Mouse (Mus musculus) forebrain, embryonic 13.5 days (tissue): Measurements from ENCODE around the gene Barx2. TPM values are rescaled to one million over a fixed set of nuclear protein-coding genes. Genes with fewer than 3 reads are reported as not detected.

ENCODE experiments used
- ATAC-seq: fragments of 200-750 bp; cut with Nextera tagmentation; 2 replicates; pipeline ENCODE4 v1.8.0; 2017
- H3K27ac ChIP-seq: fragments of 300-500 bp; sonication (generic); 2 replicates; pipeline ENCODE4 v1.5.1; 2015; ENCODE audit warnings: inconsistent platforms, mild to moderate bottlenecking, moderate library complexity
- H3K27me3 ChIP-seq: fragments of 300-500 bp; sonication (generic); 2 replicates; pipeline ENCODE4 v1.6.1; 2015; ENCODE audit warnings: mild to moderate bottlenecking, inconsistent platforms
- H3K36me3 ChIP-seq: fragments of 300-500 bp; sonication (generic); 2 replicates; pipeline ENCODE4 v1.6.1; 2015; ENCODE audit warnings: mild to moderate bottlenecking, inconsistent platforms; ENCODE audit not compliant: poor library complexity, severe bottlenecking
- H3K4me1 ChIP-seq: fragments of 300-500 bp; sonication (generic); 2 replicates; pipeline ENCODE4 v1.6.1; 2015; ENCODE audit warnings: inconsistent platforms
- H3K4me2 ChIP-seq: fragments of 300-500 bp; sonication (generic); 2 replicates; pipeline ENCODE4 v1.6.1; 2015; ENCODE audit warnings: inconsistent platforms, mild to moderate bottlenecking, moderate library complexity
- H3K4me3 ChIP-seq: fragments of 300-500 bp; sonication (generic); 2 replicates; pipeline ENCODE4 v1.5.1; 2015; ENCODE audit warnings: mild to moderate bottlenecking, inconsistent platforms
- H3K9ac ChIP-seq: fragments of 300-500 bp; sonication (generic); 2 replicates; pipeline ENCODE4 v1.6.1; 2015; ENCODE audit warnings: mild to moderate bottlenecking, inconsistent platforms
- H3K9me3 ChIP-seq: fragments of 300-500 bp; sonication (generic); replicated peaks from 2 replicates; pipeline ENCODE4 v1.6.1; 2016; ENCODE audit warnings: inconsistent platforms
- WGBS: fragments of 180-500 bp; shearing (Covaris S2); methylation state at CpG from one replicate; pipeline ENCODE4 v1.1.7; 2015; 5-methylcytosine and 5-hydroxymethylcytosine counted together
- polyA plus RNA-seq: library from polyadenylated mRNA; unstranded; fragments of >200 nt; fragmentation: Nextera tagmentation; extraction: Ambion mirVana; gene quantifications from 2 replicates; pipeline ENCODE4 v1.2.1, GENCODE M21; 2015

The Barx2 gene
- polyA plus RNA-seq, 1 experiment from 2014 or later: not detected

- Histone ChIP-seq H3K4me2 (no peak overlapping the region), H3K4me3 (no peak overlapping the region), H3K27me3 (no peaks in the 10 kb centered on the region), H3K27ac (no peak overlapping the region), H3K9me3 (no peaks in the 10 kb centered on the region), H3K4me1 (no peaks in the 10 kb centered on the region), H3K36me3 (no peaks in the 10 kb centered on the region), H3K9ac (no peak overlapping the region)
- no peak for ATAC-seq
- WGBS: 91% methylated on average over 4 of the region's 4 CpGs
These were observed 62.6 kb downstream of the Barx2 start for GRCm38 (mm10) chr9:31850706-31851105.

GRCm38 (mm10) chr9:31849387-31849786, 63.9 kb downstream of the Barx2 start:
- ATAC-seq: no peak
- WGBS: 74% methylated on average over 7 of the region's 7 CpGs
- no peaks in the 10 kb centered on the region for H3K4me1 ChIP-seq
- no peak overlapping the region for H3K9ac ChIP-seq
- H3K27ac ChIP-seq: no peak overlapping the region
- no peak overlapping the region for H3K4me3 ChIP-seq
- H3K27me3 ChIP-seq: no peaks in the 10 kb centered on the region
- H3K36me3 ChIP-seq: no peaks in the 10 kb centered on the region
- no peaks in the 10 kb centered on the region for H3K9me3 ChIP-seq
- no peak overlapping the region for H3K4me2 ChIP-seq

GRCm38 (mm10) chr9:31844614-31845013, 68.6 kb downstream of the Barx2 start:
- no peak for ATAC-seq

GRCm38 (mm10) chr9:31841108-31841815, 72.0 kb downstream of the Barx2 start:
- Histone ChIP-seq H3K9ac (no peak overlapping the region), H3K4me1 (0 out of 2 replicates have a peak, but pooled peaks cover 4% of the 10 kb centered on the region), H3K9me3 (no peaks in the 10 kb centered on the region), H3K27ac (no peak overlapping the region), H3K36me3 (no peaks in the 10 kb centered on the region), H3K27me3 (no peaks in the 10 kb centered on the region), H3K4me3 (no peak overlapping the region), H3K4me2 (no peak overlapping the region)
- WGBS: 61% methylated on average over 10 of the region's 10 CpGs
- ATAC-seq: no peak

More at GRCm38 (mm10) chr9:31844614-31845013, 68.6 kb downstream of the Barx2 start:
- no peaks in the 10 kb centered on the region for H3K36me3 ChIP-seq
- H3K4me3 ChIP-seq: no peak overlapping the region
- no peaks in the 10 kb centered on the region for H3K9me3 ChIP-seq
- WGBS: 56% methylated on average over 5 of the region's 5 CpGs
- no peak overlapping the region for H3K9ac ChIP-seq
- no peak overlapping the region for H3K27ac ChIP-seq
- no peaks in the 10 kb centered on the region for H3K4me1 ChIP-seq
- H3K27me3 ChIP-seq: no peaks in the 10 kb centered on the region
- H3K4me2 ChIP-seq: no peak overlapping the region

- H3K4me3 ChIP-seq: no peak overlapping the region
- no peaks in the 10 kb centered on the region for H3K27me3 ChIP-seq
- H3K36me3 ChIP-seq: no peaks in the 10 kb centered on the region
- H3K9ac ChIP-seq: no peak overlapping the region
- H3K9me3 ChIP-seq: no peaks in the 10 kb centered on the region
- no peak for ATAC-seq
- H3K27ac ChIP-seq: no peak overlapping the region
- WGBS: 92% methylated on average over 4 of the region's 4 CpGs
- 0 out of 2 replicates have a peak, but pooled peaks cover 4% of the 10 kb centered on the region for H3K4me1 ChIP-seq
- no peak overlapping the region for H3K4me2 ChIP-seq
These were observed 72.7 kb downstream of the Barx2 start for GRCm38 (mm10) chr9:31840571-31840970.

- Histone ChIP-seq H3K4me3 (no peak overlapping the region), H3K27ac (no peak overlapping the region), H3K4me1 (0 out of 2 replicates have a peak, but pooled peaks cover 4% of the 10 kb centered on the region), H3K9ac (no peak overlapping the region), H3K4me2 (no peak overlapping the region), H3K9me3 (no peaks in the 10 kb centered on the region), H3K27me3 (no peaks in the 10 kb centered on the region), H3K36me3 (no peaks in the 10 kb centered on the region)
- 82% methylated on average over 3 of the region's 3 CpGs for WGBS
- no peak for ATAC-seq
These were observed 73.2 kb downstream of the Barx2 start for GRCm38 (mm10) chr9:31840037-31840436.

GRCm38 (mm10) chr9:31839106-31840027, 73.9 kb downstream of the Barx2 start:
- Histone ChIP-seq H3K27ac (no peak overlapping the region), H3K4me2 (no peak overlapping the region), H3K4me3 (no peak overlapping the region), H3K27me3 (no peaks in the 10 kb centered on the region), H3K4me1 (0 out of 2 replicates have a peak, but pooled peaks cover 4% of the 10 kb centered on the region), H3K9ac (no peak overlapping the region), H3K9me3 (no peaks in the 10 kb centered on the region), H3K36me3 (no peaks in the 10 kb centered on the region)
- 58% methylated on average over 15 of the region's 15 CpGs for WGBS
- no peak for ATAC-seq

GRCm38 (mm10) chr9:31838047-31838446, 75.2 kb downstream of the Barx2 start:
- ATAC-seq: no peak
- Histone ChIP-seq H3K36me3 (no peaks in the 10 kb centered on the region), H3K4me2 (no peak overlapping the region), H3K4me1 (0 out of 2 replicates have a peak, but pooled peaks cover 4% of the 10 kb centered on the region), H3K9ac (no peak overlapping the region), H3K9me3 (no peaks in the 10 kb centered on the region), H3K27me3 (no peaks in the 10 kb centered on the region), H3K4me3 (no peak overlapping the region), H3K27ac (no peak overlapping the region)
- WGBS: 57% methylated on average over 6 of the region's 6 CpGs

- no peak overlapping the region for H3K27ac ChIP-seq
- H3K9ac ChIP-seq: no peak overlapping the region
- no peaks in the 10 kb centered on the region for H3K4me1 ChIP-seq
- no peaks in the 10 kb centered on the region for H3K9me3 ChIP-seq
- H3K4me2 ChIP-seq: no peak overlapping the region
- 75% methylated on average over 2 of the region's 2 CpGs for WGBS
- ATAC-seq: no peak
- no peaks in the 10 kb centered on the region for H3K36me3 ChIP-seq
- no peak overlapping the region for H3K4me3 ChIP-seq
- no peaks in the 10 kb centered on the region for H3K27me3 ChIP-seq
These were observed 104.5 kb downstream of the Barx2 start for GRCm38 (mm10) chr9:31808753-31809152.

- no peak for ATAC-seq
- 97% methylated on average over 1 of the region's 1 CpGs for WGBS
These were observed 110.6 kb downstream of the Barx2 start for GRCm38 (mm10) chr9:31802641-31803040.

More at GRCm38 (mm10) chr9:31802641-31803040, 110.6 kb downstream of the Barx2 start:
- no peaks in the 10 kb centered on the region for H3K9me3 ChIP-seq
- no peak overlapping the region for H3K4me2 ChIP-seq
- no peaks in the 10 kb centered on the region for H3K36me3 ChIP-seq
- no peak overlapping the region for H3K4me3 ChIP-seq
- no peak overlapping the region for H3K27ac ChIP-seq
- H3K27me3 ChIP-seq: no peaks in the 10 kb centered on the region
- no peaks in the 10 kb centered on the region for H3K4me1 ChIP-seq
- no peak overlapping the region for H3K9ac ChIP-seq
